Mouse (Mus musculus) heart, adult 2 months (tissue): ENCODE data around the gene Palm2.

ENCODE experiments used
- CTCF ChIP-seq: fragments of 200-600 bp; IDR thresholded peaks from 2 replicates; pipeline ENCODE4 v1.8.1; 2022; ENCODE audit warnings: antibody characterized with exemption, mild to moderate bottlenecking, moderate library complexity
- EP300 ChIP-seq: fragments of 200-500 bp; IDR thresholded peaks from 2 replicates; pipeline ENCODE4 v1.6.1; 2011; ENCODE audit warnings: low read depth, low read length, control low read depth; ENCODE audit not compliant: insufficient read depth
- POLR2A ChIP-seq: fragments of 200-500 bp; IDR thresholded peaks from 2 replicates; pipeline ENCODE4 v1.6.1; 2011; ENCODE audit warnings: mild to moderate bottlenecking, low read depth, low read length, control low read depth; ENCODE audit not compliant: insufficient read depth

DNA sequence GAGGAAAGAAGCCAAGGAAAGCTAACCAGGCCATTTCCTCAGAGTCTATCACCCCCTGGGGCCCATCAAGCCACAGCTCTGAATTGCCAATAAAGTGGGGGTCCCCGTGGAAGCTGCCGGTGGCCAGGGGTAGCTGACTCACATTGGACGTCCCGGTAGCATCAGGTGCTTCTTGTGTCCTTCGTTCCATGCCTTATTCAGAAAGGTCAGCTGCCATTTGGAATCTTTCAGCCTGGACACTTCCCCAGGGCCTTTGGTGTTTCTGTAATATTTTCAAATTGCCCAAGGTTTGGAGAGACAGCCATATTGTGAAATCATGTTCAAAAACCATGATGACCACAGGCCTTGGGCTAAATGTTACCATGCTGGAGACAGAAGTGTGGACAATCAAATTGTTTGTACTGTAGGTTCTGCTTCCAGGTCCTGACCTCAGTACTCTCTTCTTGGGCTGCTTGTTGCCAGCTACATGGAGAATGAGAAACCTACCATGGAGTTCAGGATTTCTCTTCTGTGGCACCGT lies 151.3 kb downstream of the Palm2 start:
- TF ChIP-seq CTCF (no peak), EP300 (no peak), POLR2A (no peak)
